Mouse (Mus musculus) myocyte (in vitro differentiated cells): ENCODE measurements around the gene Aamdc.
A peak's percentile ranks its signal among the peaks of the same experiment; 100 is the strongest.

Source experiments
- CEBPB ChIP-seq: IDR thresholded peaks from 2 replicates; pipeline ENCODE4 v1.6.1; 2011; ENCODE audit warnings: mild to moderate bottlenecking, moderate library complexity; ENCODE audit not compliant: poor library complexity, insufficient read depth, severe bottlenecking
- E2F4 ChIP-seq: IDR thresholded peaks from one replicate; pipeline ENCODE4 v1.6.1; 2011; ENCODE audit warnings: mild to moderate bottlenecking, control low read depth, moderate library complexity; ENCODE audit not compliant: insufficient read depth
- MAX ChIP-seq: IDR thresholded peaks from one replicate; pipeline ENCODE4 v1.6.1; 2011; ENCODE audit warnings: low read depth, mild to moderate bottlenecking, control low read depth
- MYOD1 ChIP-seq, 3 experiments: IDR thresholded peaks; one replicate each; pipeline ENCODE4 v1.6.1; 2011; ENCODE audit warnings: control low read depth in 2 of 3, low read depth in 2 of 3, mild to moderate bottlenecking in 2 of 3, moderate library complexity in 1 of 3; ENCODE audit not compliant: insufficient read length in 2 of 3, control insufficient read depth in 1 of 3
- POLR2A ChIP-seq: IDR thresholded peaks from one replicate; pipeline ENCODE4 v1.6.1; 2011; ENCODE audit warnings: low read depth, mild to moderate bottlenecking, control low read depth, moderate library complexity; ENCODE audit not compliant: insufficient read length
- POLR2AphosphoS2 ChIP-seq: IDR thresholded peaks from one replicate; pipeline ENCODE4 v1.6.1; 2011; ENCODE audit warnings: low read depth, control low read depth; ENCODE audit not compliant: insufficient read length
- REST ChIP-seq: IDR thresholded peaks from one replicate; pipeline ENCODE4 v1.6.1; 2011; ENCODE audit warnings: mild to moderate bottlenecking, control low read depth, moderate library complexity; ENCODE audit not compliant: insufficient read depth, insufficient read length
- SRF ChIP-seq: IDR thresholded peaks from one replicate; pipeline ENCODE4 v1.6.1; 2011; ENCODE audit warnings: low read depth; ENCODE audit not compliant: control insufficient read depth, insufficient read length
- TCF12 ChIP-seq: IDR thresholded peaks from one replicate; pipeline ENCODE4 v1.6.1; 2011; ENCODE audit warnings: mild to moderate bottlenecking, control low read depth; ENCODE audit not compliant: poor library complexity, insufficient read depth, severe bottlenecking
- TCF3 ChIP-seq: IDR thresholded peaks from one replicate; pipeline ENCODE4 v1.6.1; 2011; ENCODE audit warnings: low read depth, control low read depth; ENCODE audit not compliant: insufficient read length
- USF1 ChIP-seq: IDR thresholded peaks from one replicate; pipeline ENCODE4 v1.6.1; 2011; ENCODE audit warnings: low read depth, mild to moderate bottlenecking, control low read depth, moderate library complexity

- TF ChIP-seq POLR2A (peak; percentile 45), E2F4 (no peak), MAX (no peak), TCF12 (peak; percentile 52), USF1 (no peak), POLR2AphosphoS2 (peak; percentile 9), SRF (no peak), MYOD1 (IDR thresholded peaks at IDR 0.05; ENCODE audit: control insufficient read depth in 1 of 3, insufficient read length in 2 of 3, low read depth in 2 of 3) (peak; percentile 37 to 84 (median 70)), TCF3 (peak; percentile 29), CEBPB (no peak), REST (no peak)
Observed at GRCm38 (mm10) chr7:97578361-97579066, 783 bp downstream of the Aamdc start.
